Mouse (Mus musculus): ENCODE results near the gene Mccc1.

Mccc1 gene

GRCm38 (mm10) chr3:35963921-35964320, 36.6 kb downstream of the Mccc1 start:
- no peak for DNase-seq

- no peak for DNase-seq
These were observed 37.1 kb downstream of the Mccc1 start for GRCm38 (mm10) chr3:35963401-35963800.

GRCm38 (mm10) chr3:35962967-35963366, 37.5 kb downstream of the Mccc1 start:
- no peak for DNase-seq

- no peak for DNase-seq
These were observed 43.2 kb downstream of the Mccc1 start for GRCm38 (mm10) chr3:35957230-35957629.

GRCm38 (mm10) chr3:35954901-35955575, 45.4 kb downstream of the Mccc1 start:
- no peak for DNase-seq

GRCm38 (mm10) chr3:35953816-35954215, 46.7 kb downstream of the Mccc1 start:
- no peak for DNase-seq

GRCm38 (mm10) chr3:35953184-35953583, 47.3 kb downstream of the Mccc1 start:
- no peak for DNase-seq

GRCm38 (mm10) chr3:35948197-35948596, 52.3 kb downstream of the Mccc1 start:
- no peak for DNase-seq

- DNase-seq = no peak
These were observed 59.9 kb downstream of the Mccc1 start for GRCm38 (mm10) chr3:35940520-35941135.

GRCm38 (mm10) chr3:35940047-35940446, 60.4 kb downstream of the Mccc1 start:
- DNase-seq = no peak

- no peak for DNase-seq
These were observed 63.1 kb downstream of the Mccc1 start, which contains the start of gene Dcun1d1 for GRCm38 (mm10) chr3:35937345-35937744. Gene Dcun1d1, minus strand, starts transcription at chr3:35937445.

GRCm38 (mm10) chr3:35933405-35933777, 67.1 kb downstream of the Mccc1 start:
- peak; percentile 18 to 36 for DNase-seq

GRCm38 (mm10) chr3:35932735-35933404, 67.6 kb downstream of the Mccc1 start:
- peak; percentile 80 to 92 for DNase-seq

- DNase-seq = peak; percentile 52 to 75
These were observed 68.4 kb downstream of the Mccc1 start for GRCm38 (mm10) chr3:35931896-35932727.

- DNase-seq = peak in 1 of 2 experiments; percentile 29
These were observed 69.1 kb downstream of the Mccc1 start for GRCm38 (mm10) chr3:35931359-35931758.

GRCm38 (mm10) chr3:35929831-35930230, 70.6 kb downstream of the Mccc1 start:
- no peak for DNase-seq

- no peak for DNase-seq
These were observed 71.1 kb downstream of the Mccc1 start for GRCm38 (mm10) chr3:35929406-35929805.

GRCm38 (mm10) chr3:35925852-35926251, 74.6 kb downstream of the Mccc1 start:
- no peak for DNase-seq

GRCm38 (mm10) chr3:35924007-35924406, 76.5 kb downstream of the Mccc1 start:
- DNase-seq = no peak

- DNase-seq = no peak
These were observed 77.0 kb downstream of the Mccc1 start for GRCm38 (mm10) chr3:35923495-35923894.

- no peak for DNase-seq
These were observed 78.0 kb downstream of the Mccc1 start for GRCm38 (mm10) chr3:35922522-35922921.

GRCm38 (mm10) chr3:35918229-35918628, 82.2 kb downstream of the Mccc1 start:
- DNase-seq = no peak

Measured in kidney, postnatal 25 days (tissue).